Mouse (Mus musculus): Measurements from ENCODE around the gene Cxcl14.
A peak's percentile ranks its signal among the peaks of the same experiment; 100 is the strongest.

The Cxcl14 gene

GRCm38 (mm10) chr13:56289261-56289660 lies 7.1 kb downstream of the Cxcl14 start:
- DNase-seq (ENCODE audit: low spot score in 2 of 2) = no peak

GRCm38 (mm10) chr13:56288601-56289000 lies 7.8 kb downstream of the Cxcl14 start:
- DNase-seq (ENCODE audit: low spot score in 2 of 2) = no peak

- no peak for DNase-seq (ENCODE audit: low spot score in 2 of 2)
Measured at GRCm38 (mm10) chr13:56287091-56287490, 9.3 kb downstream of the Cxcl14 start.

- DNase-seq (ENCODE audit: low spot score in 2 of 2) = no peak
Measured at GRCm38 (mm10) chr13:56283321-56283720, 13.0 kb downstream of the Cxcl14 start.

- DNase-seq (ENCODE audit: low spot score in 2 of 2) = no peak
Measured at GRCm38 (mm10) chr13:56280356-56280755, 16.0 kb downstream of the Cxcl14 start.

GRCm38 (mm10) chr13:56279439-56279838 lies 16.9 kb downstream of the Cxcl14 start:
- peak; percentile 70 to 72 for DNase-seq (ENCODE audit: low spot score in 2 of 2)

GRCm38 (mm10) chr13:56275171-56275570 lies 21.2 kb downstream of the Cxcl14 start:
- no peak for DNase-seq (ENCODE audit: low spot score in 2 of 2)

- DNase-seq (ENCODE audit: low spot score in 2 of 2) = no peak
Measured at GRCm38 (mm10) chr13:56270124-56270523, 26.2 kb downstream of the Cxcl14 start.

GRCm38 (mm10) chr13:56267396-56267795 lies 29.0 kb downstream of the Cxcl14 start:
- DNase-seq (ENCODE audit: low spot score in 2 of 2) = no peak

GRCm38 (mm10) chr13:56266435-56266834 lies 29.9 kb downstream of the Cxcl14 start:
- DNase-seq (ENCODE audit: low spot score in 2 of 2) = no peak

GRCm38 (mm10) chr13:56265661-56266060 lies 30.7 kb downstream of the Cxcl14 start:
- DNase-seq (ENCODE audit: low spot score in 2 of 2) = no peak

- DNase-seq (ENCODE audit: low spot score in 2 of 2) = no peak
Measured at GRCm38 (mm10) chr13:56262269-56262668, 34.1 kb downstream of the Cxcl14 start.

- DNase-seq (ENCODE audit: low spot score in 2 of 2) = no peak
Measured at GRCm38 (mm10) chr13:56260344-56260780, 36.0 kb downstream of the Cxcl14 start.

- DNase-seq (ENCODE audit: low spot score in 2 of 2) = no peak
Measured at GRCm38 (mm10) chr13:56259926-56260250, 36.5 kb downstream of the Cxcl14 start.

GRCm38 (mm10) chr13:56259021-56259925 lies 37.1 kb downstream of the Cxcl14 start:
- DNase-seq (ENCODE audit: low spot score in 2 of 2) = no peak

- DNase-seq (ENCODE audit: low spot score in 2 of 2) = no peak
Measured at GRCm38 (mm10) chr13:56258196-56259020, 37.9 kb downstream of the Cxcl14 start.

GRCm38 (mm10) chr13:56257469-56258153 lies 38.7 kb downstream of the Cxcl14 start:
- DNase-seq (ENCODE audit: low spot score in 2 of 2) = no peak

GRCm38 (mm10) chr13:56256716-56257299 lies 39.5 kb downstream of the Cxcl14 start:
- no peak for DNase-seq (ENCODE audit: low spot score in 2 of 2)

- no peak for DNase-seq (ENCODE audit: low spot score in 2 of 2)
Measured at GRCm38 (mm10) chr13:56253379-56253778, 43.0 kb downstream of the Cxcl14 start.

GRCm38 (mm10) chr13:56252783-56253182 lies 43.6 kb downstream of the Cxcl14 start:
- no peak for DNase-seq (ENCODE audit: low spot score in 2 of 2)

GRCm38 (mm10) chr13:56251924-56252619 lies 44.3 kb downstream of the Cxcl14 start, which contains the start of gene Neurog1:
Gene Neurog1, minus strand, starts transcription at chr13:56252163.
- no peak for DNase-seq (ENCODE audit: low spot score in 2 of 2)
